In genomic region chr4:123685506-123686242, GRCm38 (mm10) we compare ENCODE assay signal across 8 mouse cellular contexts. TPM values are rescaled to one million over a fixed set of nuclear protein-coding genes. Genes with fewer than 3 reads are reported as not detected.
DNase-seq lines count a peak whose midpoint lies in the region; ATAC-seq and TF ChIP-seq lines count a peak whose summit lies in the region.

No protein-coding gene starts in this region.

- WGBS in heart, embryonic 10.5 days = 52% methylated on average over 8 of the region's 8 CpGs
- 50% methylated on average over 8 of the region's 8 CpGs for WGBS in embryonic facial prominence, embryonic 10.5 days
- WGBS in stomach, embryonic 15.5 days = 63% methylated on average over 8 of the region's 8 CpGs

- no peak overlapping the region for H3K9ac ChIP-seq in stomach, embryonic 15.5 days

- peak overlapping the region; percentile 90 for H3K4me3 ChIP-seq in heart, embryonic 10.5 days
- peak overlapping the region; percentile 90 for H3K4me3 ChIP-seq in E14TG2a.4 (replicated peaks; ENCODE audit: low read length)
- H3K4me3 ChIP-seq in embryonic facial prominence, embryonic 10.5 days = peak overlapping the region; percentile 90
- H3K4me3 ChIP-seq in stomach, embryonic 15.5 days (replicated peaks) = peak overlapping the region; percentile 76

- H3K4me1 ChIP-seq in heart, embryonic 10.5 days = peaks cover 44% of the 10 kb centered on the region
- H3K4me1 ChIP-seq in E14TG2a.4 (replicated peaks; ENCODE audit: low read depth, low read length) = peaks cover 55% of the 10 kb centered on the region
- H3K4me1 ChIP-seq in embryonic facial prominence, embryonic 10.5 days = peaks cover 31% of the 10 kb centered on the region
- H3K4me1 ChIP-seq in stomach, embryonic 15.5 days = peaks cover 9% of the 10 kb centered on the region

- TF ChIP-seq CTCF in E14TG2a.4 (conservative IDR thresholded peaks at IDR 0.05; ENCODE audit: low read length) = no peak

- H3K36me3 ChIP-seq in heart, embryonic 10.5 days = peaks cover 7% of the 10 kb centered on the region; the same call in 1 of the 2 replicates
- 0 out of 2 replicates have a peak, but pooled peaks cover 2% of the 10 kb centered on the region for H3K36me3 ChIP-seq in E14TG2a.4 (ENCODE audit: insufficient read depth, low read length)
- peaks cover 8% of the 10 kb centered on the region; the same call in 1 of the 2 replicates for H3K36me3 ChIP-seq in embryonic facial prominence, embryonic 10.5 days (replicated peaks)
- H3K36me3 ChIP-seq in stomach, embryonic 15.5 days = no peaks in the 10 kb centered on the region

- peaks cover 17% of the 10 kb centered on the region; the same call in 1 of the 2 replicates for H3K27me3 ChIP-seq in heart, embryonic 10.5 days (ENCODE audit: insufficient read depth, poor library complexity, severe bottlenecking)
- peaks cover 52% of the 10 kb centered on the region for H3K27me3 ChIP-seq in E14TG2a.4 (ENCODE audit: insufficient read depth, low read length)
- peaks cover 32% of the 10 kb centered on the region for H3K27me3 ChIP-seq in embryonic facial prominence, embryonic 10.5 days (replicated peaks; ENCODE audit: low read depth, poor library complexity, severe bottlenecking)
- H3K27me3 ChIP-seq in stomach, embryonic 15.5 days (replicated peaks) = peaks cover 16% of the 10 kb centered on the region; the same call in 1 of the 2 replicates

- ATAC-seq in stomach, embryonic 15.5 days (ENCODE audit: insufficient read depth, low FRiP score, low read depth) = no peak

- H3K4me2 ChIP-seq in stomach, embryonic 15.5 days = peak overlapping the region; percentile 100

- no peak for DNase-seq in heart, embryonic 10.5 days (ENCODE audit: low spot score)
- no peak for DNase-seq in heart, adult 11 months
- DNase-seq in embryonic facial prominence, embryonic 10.5 days (ENCODE audit: low spot score) = no peak
- peak; percentile 88 for DNase-seq in left cerebral cortex, postnatal 4 days
- no peak for DNase-seq in urinary bladder, postnatal 25 days (ENCODE audit: low spot score)
- no peak for DNase-seq in kidney, adult 8-10 months

- H3K27ac ChIP-seq in heart, embryonic 10.5 days = peak overlapping the region; percentile 90
- no peak overlapping the region for H3K27ac ChIP-seq in embryonic facial prominence, embryonic 10.5 days (replicated peaks)
- no peak overlapping the region for H3K27ac ChIP-seq in stomach, embryonic 15.5 days

- H3K9me3 ChIP-seq in heart, embryonic 10.5 days = no peaks in the 10 kb centered on the region
- no peaks in the 10 kb centered on the region for H3K9me3 ChIP-seq in E14TG2a.4 (ENCODE audit: low read length)
- no peaks in the 10 kb centered on the region for H3K9me3 ChIP-seq in embryonic facial prominence, embryonic 10.5 days
- no peaks in the 10 kb centered on the region for H3K9me3 ChIP-seq in stomach, embryonic 15.5 days

- intact Hi-C loops in left cerebral cortex, postnatal 4 days (cut with DNase I) = no loop called here

RNA-seq across cellular contexts. Expression of gene Macf1, which starts 1.5 kb away (rescaled TPM):
- polyA plus RNA-seq in heart, embryonic 10.5 days (2016; fragmentation: Nextera tagmentation; extraction: Ambion mirVana) = 57.4 and 58.9 TPM in 2 replicates
- 46.0 and 47.4 TPM in 2 replicates for polyA plus RNA-seq in embryonic facial prominence, embryonic 10.5 days (2016; fragmentation: Nextera tagmentation; extraction: Ambion mirVana)
- 100 to 1,000 TPM; 337 to 347 TPM for total RNA-seq in left cerebral cortex, postnatal 4 days (2021)
- polyA plus RNA-seq in stomach, embryonic 15.5 days (2015; fragmentation: Nextera tagmentation; extraction: Ambion mirVana) = 34.6 and 36.1 TPM in 2 replicates

RNA-seq across cellular contexts. Expression of gene Ndufs5, which starts 32.3 kb away (rescaled TPM):
- 453 and 498 TPM in 2 replicates for polyA plus RNA-seq in heart, embryonic 10.5 days (2016; fragmentation: Nextera tagmentation; extraction: Ambion mirVana)
- polyA plus RNA-seq in embryonic facial prominence, embryonic 10.5 days (2016; fragmentation: Nextera tagmentation; extraction: Ambion mirVana) = 332 and 340 TPM in 2 replicates
- 100 to 1,000 TPM; 134 to 138 TPM for total RNA-seq in left cerebral cortex, postnatal 4 days (2021)
- polyA plus RNA-seq in stomach, embryonic 15.5 days (2015; fragmentation: Nextera tagmentation; extraction: Ambion mirVana) = 287 and 321 TPM in 2 replicates
